Mouse (Mus musculus) heart, postnatal 0 days (tissue): ENCODE measurements at regions not wholly inside any gene's neighbourhood (a gene's known extent, or its start where the extent isn't known, plus 50 kb on each side); places are given as distances from the start of the nearest gene placed in this dataset.

Experiments
- ATAC-seq: fragments of 200-750 bp; cut with Nextera tagmentation; 2 replicates; pipeline ENCODE4 v1.8.0; 2017; ENCODE audit warnings: low read depth, moderate number of reproducible peaks, moderate library complexity; ENCODE audit not compliant: insufficient read depth
- DNase-seq: peaks from one replicate; pipeline ENCODE4 v3.0.0-alpha.2; 2016; ENCODE audit warnings: low spot score
- H3K27ac ChIP-seq: fragments of 300-500 bp; sonication (generic); 2 replicates; pipeline ENCODE4 v1.5.1; 2014; ENCODE audit warnings: low read depth, mild to moderate bottlenecking
- H3K27me3 ChIP-seq: fragments of 300-500 bp; sonication (generic); 2 replicates; pipeline ENCODE4 v1.6.1; 2014; ENCODE audit warnings: low read length, mixed read lengths; ENCODE audit not compliant: control insufficient read depth, insufficient read depth
- H3K36me3 ChIP-seq: fragments of 300-500 bp; sonication (generic); replicated peaks from 2 replicates; pipeline ENCODE4 v1.6.1; 2014; ENCODE audit warnings: low read length, mixed read lengths; ENCODE audit not compliant: control insufficient read depth, insufficient read depth
- H3K4me1 ChIP-seq: fragments of 300-500 bp; sonication (generic); 2 replicates; pipeline ENCODE4 v1.6.1; 2014; ENCODE audit warnings: antibody characterized with exemption; ENCODE audit not compliant: control insufficient read depth, insufficient read depth
- H3K4me2 ChIP-seq: fragments of 300-500 bp; sonication (generic); 2 replicates; pipeline ENCODE4 v1.6.1; 2014; ENCODE audit warnings: low read depth, mild to moderate bottlenecking, low read length, moderate library complexity
- H3K4me3 ChIP-seq: fragments of 300-500 bp; sonication (generic); 2 replicates; pipeline ENCODE4 v1.5.1; 2014; ENCODE audit warnings: low read depth, low read length
- H3K9ac ChIP-seq: fragments of 300-500 bp; sonication (generic); replicated peaks from 2 replicates; pipeline ENCODE4 v1.6.1; 2014; ENCODE audit warnings: low read depth, low read length, mixed read lengths
- H3K9me3 ChIP-seq: fragments of 300-500 bp; sonication (generic); replicated peaks from 2 replicates; pipeline ENCODE4 v1.6.1; 2016; ENCODE audit warnings: low read length; ENCODE audit not compliant: control insufficient read depth
- CTCF ChIP-seq: IDR thresholded peaks from 2 replicates; pipeline ENCODE4 v1.5.1; 2016; ENCODE audit warnings: antibody characterized with exemption, control low read depth, low read depth
- EP300 ChIP-seq: IDR thresholded peaks from 2 replicates; pipeline ENCODE4 v1.6.1; 2016; ENCODE audit warnings: antibody characterized with exemption, low read depth
- WGBS: fragments of 180-500 bp; shearing (Covaris S2); extraction: QIAGEN DNeasy Blood & Tissue Kit; methylation state at CpG from one replicate; pipeline ENCODE4 v1.1.7; 2014; 5-methylcytosine and 5-hydroxymethylcytosine counted together

DNA sequence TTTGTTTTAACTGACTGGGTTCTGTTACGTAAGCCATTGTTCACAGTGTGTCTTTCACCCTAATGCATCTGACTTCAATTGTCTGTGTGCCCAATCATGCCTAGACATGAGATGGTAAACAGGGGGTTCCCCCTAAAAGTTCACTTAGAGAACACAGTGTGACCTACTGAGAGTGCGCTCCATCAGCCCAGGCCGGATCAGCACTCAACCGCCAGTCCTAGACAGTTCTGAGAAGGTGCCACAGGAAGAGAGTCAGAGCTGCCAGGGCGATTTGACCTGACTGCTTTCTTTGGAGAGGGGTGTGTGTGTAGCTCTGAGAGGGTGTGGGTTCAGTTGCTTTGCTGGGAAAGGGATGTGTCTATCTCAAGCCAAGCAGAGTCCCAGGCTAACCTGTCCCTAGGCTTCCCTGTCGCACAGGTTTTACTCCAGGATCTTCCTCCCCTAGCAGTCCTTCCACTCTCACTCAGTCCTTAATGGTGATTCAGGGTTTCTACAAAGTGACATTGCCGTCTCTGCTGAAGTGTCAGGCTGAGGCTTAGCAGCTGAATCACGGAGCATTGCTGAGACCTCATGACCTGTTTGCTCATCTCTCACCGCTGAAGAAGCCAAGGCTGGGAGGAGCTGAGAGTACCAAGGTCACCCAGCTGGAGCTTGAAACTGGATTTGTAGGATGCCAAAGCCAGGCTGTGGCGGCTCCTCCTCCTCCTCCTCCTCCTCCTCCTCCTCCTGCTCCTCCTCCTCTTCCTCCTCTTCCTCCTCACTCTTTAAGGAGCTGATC lies 64.8 kb upstream of the Ipo5 start:
- WGBS: 33% methylated on average over 10 of the region's 10 CpGs
- peak; percentile 81 for ATAC-seq
- no peak overlapping the region for H3K4me3 ChIP-seq
- peak overlapping the region; percentile 90 for H3K27ac ChIP-seq
- peaks cover 9% of the 10 kb centered on the region for H3K4me1 ChIP-seq
- DNase-seq: peak; percentile 60
- TF ChIP-seq EP300: 0 out of 2 replicates have a peak, but pooled peaks have one; percentile 27
- TF ChIP-seq CTCF: no peak
- H3K4me2 ChIP-seq: no peak overlapping the region; the same call in 1 of the 2 replicates
- H3K27me3 ChIP-seq: no peaks in the 10 kb centered on the region
- H3K9me3 ChIP-seq: no peaks in the 10 kb centered on the region
- no peak overlapping the region for H3K9ac ChIP-seq
- H3K36me3 ChIP-seq: no peaks in the 10 kb centered on the region

DNA sequence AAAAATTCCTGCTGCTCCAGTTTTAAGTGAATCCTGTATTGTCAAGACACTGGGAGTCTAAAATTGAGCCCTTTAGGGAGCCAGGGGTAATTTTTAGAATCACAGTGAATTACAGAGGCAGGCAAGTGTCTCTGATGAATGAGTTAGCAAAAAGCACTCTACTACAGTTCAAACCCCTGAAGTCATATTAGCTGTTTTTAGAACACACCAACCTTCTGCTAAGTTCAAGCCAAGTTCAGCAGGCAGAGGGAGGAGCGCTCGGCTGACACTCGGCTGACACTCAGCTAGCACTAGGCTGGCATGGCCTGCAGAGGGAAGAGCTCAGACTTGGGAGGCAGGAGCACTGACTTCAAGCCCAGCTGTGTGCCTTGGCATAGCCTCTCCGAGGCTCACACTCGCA lies 64.0 kb upstream of the Ipo5 start:
- H3K36me3 ChIP-seq: no peaks in the 10 kb centered on the region
- DNase-seq (peak; percentile 77), ATAC-seq (peak; percentile 88)
- H3K27me3 ChIP-seq: no peaks in the 10 kb centered on the region
- TF ChIP-seq CTCF (peak; percentile 39), EP300 (no peak)
- WGBS: 27% methylated on average over 5 of the region's 5 CpGs
- no peak overlapping the region for H3K9ac ChIP-seq
- H3K9me3 ChIP-seq: no peaks in the 10 kb centered on the region
- H3K27ac ChIP-seq: peak overlapping the region; percentile 90
- H3K4me1 ChIP-seq: 0 out of 2 replicates have a peak, but pooled peaks cover 5% of the 10 kb centered on the region
- H3K4me2 ChIP-seq: no peak overlapping the region; the same call in 1 of the 2 replicates
- no peak overlapping the region for H3K4me3 ChIP-seq

DNA sequence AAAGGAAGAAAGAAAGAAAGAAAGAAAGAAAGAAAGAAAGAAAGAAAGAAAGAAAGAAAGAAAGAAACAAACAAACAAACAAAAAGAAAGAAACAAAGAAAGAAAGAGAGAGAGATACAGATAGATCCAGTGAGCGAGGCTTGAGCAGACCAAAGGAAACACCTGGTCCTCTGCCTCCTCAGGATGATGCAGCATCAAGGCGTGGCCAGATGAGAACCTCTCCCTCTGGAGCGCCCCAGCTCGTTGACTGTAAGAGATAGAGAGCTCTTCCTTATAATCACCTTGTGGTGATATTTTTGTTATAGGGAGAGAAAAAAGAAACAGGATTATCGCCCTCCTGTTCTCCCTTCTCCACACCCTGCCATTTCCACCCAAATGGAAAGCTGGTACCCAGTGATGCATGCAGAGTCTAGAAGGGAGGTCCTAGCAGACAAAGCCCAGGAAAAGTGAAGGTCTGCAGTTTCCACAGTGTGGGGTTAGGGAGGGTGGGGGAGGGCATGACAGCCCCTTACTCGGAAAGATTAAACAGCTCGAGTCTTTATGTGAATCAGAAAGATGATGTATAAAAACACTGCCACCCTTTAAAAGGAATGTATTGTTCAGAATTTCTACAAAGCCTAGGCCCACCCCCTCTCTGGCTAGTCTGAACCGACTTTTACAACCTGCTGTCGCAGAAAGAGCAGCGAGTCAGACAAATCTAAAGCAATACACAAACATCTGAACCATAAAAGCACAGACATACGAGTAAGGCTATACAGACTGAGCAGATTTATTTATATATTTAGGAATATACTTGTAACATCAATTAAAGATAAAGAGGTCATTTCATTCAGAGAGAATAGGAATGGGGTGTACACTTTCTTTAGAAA lies 62.7 kb upstream of the Ipo5 start:
- DNase-seq: no peak
- no peaks in the 10 kb centered on the region for H3K36me3 ChIP-seq
- 0 out of 2 replicates have a peak, but pooled peaks cover 5% of the 10 kb centered on the region for H3K4me1 ChIP-seq
- ATAC-seq: no peak
- H3K27me3 ChIP-seq: no peaks in the 10 kb centered on the region
- no peak overlapping the region for H3K9ac ChIP-seq
- no peaks in the 10 kb centered on the region for H3K9me3 ChIP-seq
- no peak overlapping the region for H3K27ac ChIP-seq
- H3K4me2 ChIP-seq: no peak overlapping the region
- no peak for TF ChIP-seq CTCF
- TF ChIP-seq EP300: no peak
- no peak overlapping the region for H3K4me3 ChIP-seq
- 70% methylated on average over 11 of the region's 11 CpGs for WGBS

DNA sequence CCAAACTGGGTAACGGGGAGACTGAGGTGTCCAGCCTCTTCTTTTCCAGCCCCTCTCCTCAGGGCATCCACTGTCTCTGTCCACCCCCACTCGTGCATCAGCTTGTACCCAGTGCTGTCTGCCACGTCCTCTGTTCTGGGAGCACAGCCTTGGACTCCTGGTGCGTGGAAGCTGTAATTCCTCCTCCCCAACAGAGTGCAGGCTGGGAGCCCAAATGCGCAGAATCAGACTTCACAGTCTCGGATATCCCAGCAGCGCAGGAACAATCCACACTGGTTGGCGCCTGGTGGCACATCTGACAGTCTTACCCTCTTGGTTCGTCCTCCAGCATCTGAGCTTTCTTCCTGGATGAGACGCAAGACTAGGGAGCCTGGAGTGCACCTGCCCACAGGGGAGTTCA lies 61.9 kb upstream of the Ipo5 start:
- H3K9me3 ChIP-seq: no peaks in the 10 kb centered on the region
- no peak overlapping the region for H3K9ac ChIP-seq
- H3K36me3 ChIP-seq: no peaks in the 10 kb centered on the region
- H3K4me2 ChIP-seq: no peak overlapping the region
- WGBS: 84% methylated on average over 10 of the region's 10 CpGs
- H3K27me3 ChIP-seq: no peaks in the 10 kb centered on the region
- TF ChIP-seq CTCF (no peak), EP300 (no peak)
- no peak overlapping the region for H3K27ac ChIP-seq
- 0 out of 2 replicates have a peak, but pooled peaks cover 5% of the 10 kb centered on the region for H3K4me1 ChIP-seq
- no peak overlapping the region for H3K4me3 ChIP-seq
- no peak for DNase-seq
- ATAC-seq: no peak

- Histone ChIP-seq H3K27ac (no peak overlapping the region), H3K36me3 (no peaks in the 10 kb centered on the region), H3K4me2 (no peak overlapping the region), H3K27me3 (no peaks in the 10 kb centered on the region), H3K4me1 (no peaks in the 10 kb centered on the region), H3K9me3 (peaks cover 7% of the 10 kb centered on the region), H3K9ac (no peak overlapping the region), H3K4me3 (no peak overlapping the region)
- TF ChIP-seq CTCF (no peak), EP300 (no peak)
- DNase-seq (no peak), ATAC-seq (no peak)
- 71% methylated on average over 5 of the region's 5 CpGs for WGBS
Observed at GRCm38 (mm10) chr14:120853643-120854042, 57.4 kb upstream of the Ipo5 start.
